Mouse (Mus musculus) thymus, adult 18-20 months (tissue): ENCODE data around the gene Selenbp1.

Experiments
- DNase-seq, 2 experiments: peaks; one replicate each; pipeline ENCODE4 v3.0.0; 2022; ENCODE audit warnings: mixed read lengths in 2 of 2

Gene Selenbp1

DNA sequence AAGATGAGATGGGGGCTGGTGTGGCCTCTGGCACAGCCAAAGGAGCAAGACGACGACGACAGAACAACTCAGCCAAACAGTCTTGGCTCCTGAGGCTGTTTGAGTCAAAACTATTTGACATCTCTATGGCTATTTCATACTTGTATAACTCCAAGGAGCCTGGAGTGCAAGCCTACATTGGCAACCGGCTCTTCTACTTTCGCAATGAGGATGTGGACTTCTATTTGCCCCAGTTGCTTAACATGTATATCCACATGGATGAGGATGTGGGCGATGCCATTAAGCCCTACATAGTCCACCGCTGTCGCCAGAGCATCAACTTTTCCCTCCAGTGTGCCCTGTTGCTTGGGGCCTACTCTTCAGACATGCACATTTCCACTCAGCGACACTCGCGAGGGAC lies 51.5 kb downstream of the Selenbp1 start:
- DNase-seq: no peak

DNA sequence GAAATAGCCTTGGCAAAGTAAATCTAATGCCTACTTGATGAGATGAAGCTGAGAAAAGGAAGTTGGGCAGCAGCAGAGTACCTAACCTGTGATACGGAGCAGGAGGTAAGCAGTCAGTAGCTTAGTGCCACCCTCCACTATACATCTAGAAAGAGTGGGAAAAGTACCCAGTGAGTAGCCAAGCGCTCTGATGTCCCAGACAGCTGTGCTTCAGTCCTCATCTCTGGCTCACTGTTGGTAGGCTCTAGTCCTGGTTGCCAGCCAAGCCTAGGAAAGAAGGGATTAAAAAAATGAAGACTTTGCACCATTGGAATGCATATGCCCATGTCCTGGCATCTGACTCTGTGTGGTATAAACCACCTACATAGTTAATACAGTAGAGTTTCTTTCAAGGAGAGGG lies 52.7 kb downstream of the Selenbp1 start:
- no peak for DNase-seq

DNA sequence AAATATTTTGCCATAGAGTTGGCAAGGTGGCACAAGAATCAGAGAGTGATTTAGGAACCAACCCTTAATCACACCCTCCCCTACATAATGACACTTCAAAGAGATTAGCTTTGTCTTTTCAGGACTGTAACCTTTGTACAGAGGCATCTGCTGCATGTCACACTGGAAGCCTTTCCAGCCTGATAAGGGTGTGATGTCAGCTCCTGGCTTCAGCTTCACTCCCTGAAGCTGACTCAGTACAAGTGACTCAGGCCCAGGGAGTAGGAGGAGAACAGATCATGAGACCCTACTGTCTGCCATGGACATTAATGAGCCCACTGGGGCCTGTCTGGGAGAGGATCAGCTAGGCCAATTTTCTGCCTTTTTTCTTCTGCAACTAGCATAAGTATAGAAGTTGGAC lies 54.7 kb downstream of the Selenbp1 start:
- DNase-seq: no peak

DNA sequence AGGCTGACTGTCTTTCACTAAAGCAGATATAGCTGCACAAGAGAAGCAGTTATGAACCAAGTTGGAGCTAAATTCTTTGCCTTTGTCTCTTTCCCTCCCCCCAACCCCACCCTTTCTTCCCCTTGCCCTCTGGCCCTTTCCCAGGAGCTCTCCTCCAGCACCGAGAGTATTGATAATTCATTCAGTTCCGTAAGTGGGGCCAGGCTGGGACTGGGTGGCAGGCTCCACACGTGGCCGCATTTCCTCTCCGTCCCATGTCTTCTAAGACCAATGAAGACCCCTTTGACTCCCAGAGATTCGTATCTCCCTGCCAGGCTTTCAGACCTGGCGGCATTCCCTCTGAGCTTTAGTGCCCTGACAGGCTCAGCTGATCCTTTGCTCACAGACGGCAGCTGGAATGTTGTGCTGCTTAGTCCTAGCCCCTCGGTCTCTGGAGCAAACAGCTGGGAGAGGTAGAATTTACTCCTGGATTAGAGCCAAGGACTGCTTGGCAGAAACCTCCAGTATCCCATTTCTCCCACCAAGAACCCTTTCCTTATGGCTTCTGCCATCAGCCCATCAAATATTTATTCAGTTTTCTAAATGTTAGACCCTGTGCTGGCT lies 56.4 kb downstream of the Selenbp1 start:
- no peak for DNase-seq
